Mouse (Mus musculus) embryonic facial prominence, embryonic 11.5 days (tissue): Measurements from ENCODE around the gene Fry. TPM values are rescaled to one million over a fixed set of nuclear protein-coding genes. Genes with fewer than 3 reads are reported as not detected.

Experiments used
- ATAC-seq: fragments of 200-750 bp; cut with Nextera tagmentation; replicated peaks from 2 replicates; pipeline ENCODE4 v1.8.0; 2017; ENCODE audit warnings: low read depth; ENCODE audit not compliant: insufficient number of reproducible peaks, low FRiP score, low TSS enrichment
- DNase-seq: peaks from one replicate; pipeline ENCODE4 v3.0.0-alpha.2; 2015; ENCODE audit warnings: low spot score
- H3K27ac ChIP-seq: fragments of 300-500 bp; sonication (generic); replicated peaks from 2 replicates; pipeline ENCODE4 v1.5.1; 2014; ENCODE audit warnings: mild to moderate bottlenecking, low read depth, low read length, control low read depth
- H3K27me3 ChIP-seq: fragments of 300-500 bp; sonication (generic); 2 replicates; pipeline ENCODE4 v1.6.1; 2014; ENCODE audit warnings: mild to moderate bottlenecking, low read length, moderate library complexity, mixed read lengths; ENCODE audit not compliant: control insufficient read depth, insufficient read depth
- H3K36me3 ChIP-seq: fragments of 300-500 bp; sonication (generic); replicated peaks from 2 replicates; pipeline ENCODE4 v1.6.1; 2014; ENCODE audit warnings: low read depth, mild to moderate bottlenecking, low read length, moderate library complexity, mixed read lengths; ENCODE audit not compliant: control insufficient read depth, insufficient read depth
- H3K4me1 ChIP-seq: fragments of 300-500 bp; sonication (generic); 2 replicates; pipeline ENCODE4 v1.6.1; 2014; ENCODE audit warnings: low read length, mixed read lengths; ENCODE audit not compliant: control insufficient read depth, insufficient read depth
- H3K4me2 ChIP-seq: fragments of 300-500 bp; sonication (generic); 2 replicates; pipeline ENCODE4 v1.6.1; 2014; ENCODE audit warnings: low read depth, mild to moderate bottlenecking, control low read depth, low read length, moderate library complexity
- H3K4me3 ChIP-seq: fragments of 300-500 bp; sonication (generic); 2 replicates; pipeline ENCODE4 v1.5.1; 2014; ENCODE audit warnings: low read depth, low read length, control low read depth
- H3K9ac ChIP-seq: fragments of 300-500 bp; sonication (generic); replicated peaks from 2 replicates; pipeline ENCODE4 v1.6.1; 2014; ENCODE audit warnings: mild to moderate bottlenecking, control low read depth, low read length
- H3K9me3 ChIP-seq: fragments of 300-500 bp; sonication (generic); replicated peaks from 2 replicates; pipeline ENCODE4 v1.6.1; 2016; ENCODE audit warnings: mild to moderate bottlenecking, low read length, inconsistent platforms, mixed read lengths; ENCODE audit not compliant: control insufficient read depth
- WGBS: fragments of 180-500 bp; shearing (Covaris S2); extraction: QIAGEN DNeasy Blood & Tissue Kit; methylation state at CpG from one replicate; pipeline ENCODE4 v1.1.7; 2014; 5-methylcytosine and 5-hydroxymethylcytosine counted together
- polyA plus RNA-seq: library from polyadenylated mRNA; unstranded; fragments of >200 nt; fragmentation: Nextera tagmentation; extraction: Ambion mirVana; gene quantifications from 2 replicates; pipeline ENCODE4 v1.2.1, GENCODE M21; 2014

Fry gene
- polyA plus RNA-seq, 1 experiment from 2014 or later, result 8.2 TPM

DNA sequence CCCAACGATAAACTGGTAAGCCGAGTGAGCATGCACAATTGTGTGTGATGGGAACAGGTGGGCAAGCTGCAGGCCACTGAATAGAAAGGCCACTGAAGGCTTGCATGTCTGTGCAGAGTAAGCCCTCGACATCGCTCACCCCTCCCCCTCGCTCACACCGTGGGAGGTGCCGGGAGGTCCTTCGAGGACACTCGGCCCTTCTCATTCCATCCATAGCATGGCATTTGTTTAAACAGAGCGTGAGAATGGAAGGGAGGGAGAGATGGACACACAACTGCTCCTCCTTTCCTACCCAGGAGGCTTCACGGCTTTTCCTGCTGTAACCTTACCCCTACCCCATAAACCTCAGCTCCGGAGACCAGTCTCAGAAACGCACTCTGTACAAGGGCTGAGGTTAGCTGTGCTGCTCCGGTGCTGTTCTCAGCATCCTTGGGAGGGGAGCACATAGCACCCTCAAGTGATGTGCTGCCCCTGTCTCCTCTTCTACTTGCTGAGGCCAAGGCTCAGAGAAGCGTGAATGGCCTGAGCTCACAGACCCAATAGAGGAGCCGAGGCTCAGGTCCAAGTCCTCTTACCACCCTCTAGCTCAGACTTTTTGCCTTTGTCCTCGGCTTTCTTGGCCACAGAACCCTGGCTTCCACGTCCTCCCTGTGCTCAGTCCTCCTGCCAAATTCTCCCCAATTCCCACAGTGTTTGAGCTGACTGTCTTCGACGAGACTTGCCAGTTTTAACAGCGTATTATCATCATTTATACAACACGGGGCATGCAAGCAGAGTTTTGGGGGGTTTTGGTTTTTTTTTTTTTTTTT is 33.8 kb downstream of the Fry start:
- Histone ChIP-seq H3K4me2 (no peak overlapping the region), H3K4me3 (no peak overlapping the region), H3K27me3 (no peaks in the 10 kb centered on the region), H3K36me3 (no peaks in the 10 kb centered on the region), H3K4me1 (no peaks in the 10 kb centered on the region), H3K27ac (no peak overlapping the region), H3K9ac (no peak overlapping the region), H3K9me3 (no peaks in the 10 kb centered on the region)
- peak; percentile 48; the same call in 1 of the 2 replicates for ATAC-seq
- DNase-seq, result peak; percentile 25
- 65% methylated on average over 22 of the region's 22 CpGs for WGBS

DNA sequence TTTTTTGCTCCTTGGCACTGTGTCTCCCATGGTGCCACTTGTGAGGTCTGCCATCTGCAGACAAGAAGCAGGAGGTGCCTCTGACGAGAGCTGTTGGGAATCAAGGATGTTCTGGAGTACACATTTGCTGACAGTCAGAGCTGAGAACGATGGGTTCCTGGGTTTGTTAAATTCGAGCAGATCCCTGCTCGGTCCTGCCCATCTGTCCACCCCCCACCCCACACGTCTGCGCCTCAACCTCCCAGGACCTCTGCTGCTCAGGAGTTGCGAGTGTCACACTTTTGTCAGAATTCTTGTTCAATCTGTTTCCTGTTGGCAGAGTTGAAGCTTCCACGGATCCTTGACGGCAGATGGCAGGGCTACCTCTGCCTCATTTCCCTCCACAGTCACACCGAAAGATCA is 34.4 kb downstream of the Fry start:
- H3K27me3 ChIP-seq, result no peaks in the 10 kb centered on the region
- H3K4me2 ChIP-seq, result no peak overlapping the region
- no peak overlapping the region for H3K9ac ChIP-seq
- no peaks in the 10 kb centered on the region for H3K36me3 ChIP-seq
- no peaks in the 10 kb centered on the region for H3K9me3 ChIP-seq
- no peak overlapping the region for H3K27ac ChIP-seq
- DNase-seq (no peak), ATAC-seq (no peak)
- 78% methylated on average over 10 of the region's 10 CpGs for WGBS
- H3K4me1 ChIP-seq, result no peaks in the 10 kb centered on the region
- H3K4me3 ChIP-seq, result no peak overlapping the region

DNA sequence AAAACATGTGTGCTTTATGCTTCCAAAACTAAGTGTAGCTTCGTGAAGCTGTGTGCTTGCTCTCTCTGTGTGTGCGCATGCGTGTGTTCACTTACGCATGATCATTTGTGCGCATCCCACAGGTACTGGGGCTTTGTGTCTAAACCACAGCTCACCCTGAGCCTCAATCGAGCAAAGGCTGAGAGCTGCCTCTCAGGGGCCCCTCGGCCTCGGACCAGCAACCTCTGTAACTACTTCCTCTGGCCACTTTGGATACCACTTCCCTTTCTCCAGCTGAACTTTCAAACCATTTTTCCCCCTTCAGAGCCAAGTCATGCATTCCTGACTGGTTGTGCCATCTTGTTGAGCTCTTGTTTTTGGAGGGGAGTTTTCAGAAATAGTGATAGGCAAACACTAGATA is 36.9 kb downstream of the Fry start:
- Histone ChIP-seq H3K4me1 (no peaks in the 10 kb centered on the region), H3K4me3 (no peak overlapping the region), H3K4me2 (no peak overlapping the region), H3K27me3 (no peaks in the 10 kb centered on the region), H3K9ac (no peak overlapping the region), H3K27ac (no peak overlapping the region), H3K36me3 (no peaks in the 10 kb centered on the region), H3K9me3 (no peaks in the 10 kb centered on the region)
- ATAC-seq (no peak), DNase-seq (no peak)
- WGBS, result 86% methylated on average over 8 of the region's 8 CpGs

DNA sequence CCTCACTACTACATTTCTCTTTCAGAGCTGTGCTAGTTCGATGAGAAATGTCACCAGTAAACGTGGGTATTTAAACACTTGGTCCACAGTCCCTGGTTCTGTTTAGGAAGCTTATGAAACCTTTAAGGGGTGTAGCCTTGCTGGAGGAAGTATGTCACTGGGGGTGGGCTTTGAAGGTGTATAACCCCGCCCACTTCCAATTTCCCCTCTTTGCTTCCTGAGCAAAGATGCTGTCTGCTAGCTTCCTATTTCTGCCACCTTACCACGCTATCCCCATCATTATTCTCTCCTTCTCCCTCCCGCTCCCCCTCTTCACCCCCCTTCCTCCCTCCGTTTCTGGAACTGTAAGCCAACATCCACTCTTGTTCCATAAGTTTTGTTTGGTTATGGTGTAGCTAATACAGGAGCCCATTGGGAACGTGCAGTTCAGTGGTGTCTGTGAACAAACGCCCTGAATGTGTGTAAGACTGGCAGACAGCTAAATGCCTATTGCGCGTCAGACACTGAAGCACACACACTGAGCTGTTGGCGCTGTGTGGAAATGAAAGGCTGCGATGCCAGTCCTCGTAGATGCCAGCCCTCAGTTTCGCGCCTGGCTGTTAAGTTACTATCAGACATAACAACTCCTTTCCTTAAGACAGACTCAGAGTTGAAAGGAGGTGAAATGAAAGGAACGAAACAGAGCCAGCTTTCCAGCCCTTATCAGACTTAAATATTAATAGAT is 37.8 kb downstream of the Fry start:
- Histone ChIP-seq H3K27ac (no peak overlapping the region), H3K36me3 (no peaks in the 10 kb centered on the region), H3K9me3 (no peaks in the 10 kb centered on the region), H3K27me3 (no peaks in the 10 kb centered on the region), H3K4me2 (no peak overlapping the region), H3K4me1 (no peaks in the 10 kb centered on the region), H3K4me3 (no peak overlapping the region), H3K9ac (no peak overlapping the region)
- ATAC-seq (no peak), DNase-seq (no peak)
- WGBS, result 90% methylated on average over 16 of the region's 16 CpGs

DNA sequence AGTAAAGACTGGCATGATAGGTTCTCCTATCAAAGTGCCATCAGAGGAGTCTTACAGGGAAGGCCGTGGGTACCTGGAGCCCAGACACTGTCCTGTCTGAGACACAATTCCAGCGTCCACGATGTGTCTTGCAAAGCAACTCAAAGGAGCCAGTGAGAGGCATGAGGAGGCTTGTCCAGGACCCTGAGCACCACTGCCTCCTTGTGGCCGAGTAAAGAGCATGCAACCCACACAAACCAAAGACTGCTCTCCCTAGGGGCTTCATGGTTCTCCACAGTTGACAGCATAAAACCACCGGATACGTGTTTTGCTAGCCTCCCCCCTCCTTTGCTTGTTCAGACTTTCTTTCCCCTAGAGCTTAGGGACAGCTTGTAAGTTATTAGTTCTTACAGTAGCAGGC is 39.2 kb downstream of the Fry start:
- H3K4me1 ChIP-seq, result no peaks in the 10 kb centered on the region
- no peaks in the 10 kb centered on the region for H3K36me3 ChIP-seq
- H3K9ac ChIP-seq, result no peak overlapping the region
- no peak overlapping the region for H3K4me2 ChIP-seq
- H3K4me3 ChIP-seq, result no peak overlapping the region
- no peaks in the 10 kb centered on the region for H3K27me3 ChIP-seq
- no peaks in the 10 kb centered on the region for H3K9me3 ChIP-seq
- WGBS, result 37% methylated on average over 6 of the region's 6 CpGs
- DNase-seq (peak; percentile 66), ATAC-seq (no peak)
- no peak overlapping the region for H3K27ac ChIP-seq

DNA sequence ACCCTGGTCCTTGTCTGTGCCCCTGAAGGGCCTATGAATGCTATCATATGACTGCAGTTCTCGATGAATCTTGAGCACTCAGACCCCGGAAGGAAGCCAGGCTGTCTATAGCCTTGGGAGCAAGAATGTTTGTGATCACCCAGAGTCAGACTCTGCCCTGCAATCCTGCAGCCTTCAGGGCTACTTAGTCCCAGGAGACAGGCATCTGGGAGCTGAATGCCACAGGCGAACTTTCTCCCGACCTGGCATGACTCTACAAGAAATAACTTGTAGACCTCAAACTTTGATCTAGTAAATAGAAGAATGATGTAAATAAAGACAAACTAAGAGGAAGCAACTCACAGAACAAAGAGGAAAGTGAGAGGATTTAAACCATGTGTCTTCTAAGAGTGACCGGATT is 40.7 kb downstream of the Fry start:
- ATAC-seq (no peak), DNase-seq (peak; percentile 24)
- Histone ChIP-seq H3K9ac (no peak overlapping the region), H3K27ac (no peak overlapping the region), H3K4me1 (no peaks in the 10 kb centered on the region), H3K36me3 (no peaks in the 10 kb centered on the region), H3K4me3 (no peak overlapping the region), H3K9me3 (no peaks in the 10 kb centered on the region), H3K27me3 (no peaks in the 10 kb centered on the region), H3K4me2 (no peak overlapping the region)
- 51% methylated on average over 5 of the region's 5 CpGs for WGBS

DNA sequence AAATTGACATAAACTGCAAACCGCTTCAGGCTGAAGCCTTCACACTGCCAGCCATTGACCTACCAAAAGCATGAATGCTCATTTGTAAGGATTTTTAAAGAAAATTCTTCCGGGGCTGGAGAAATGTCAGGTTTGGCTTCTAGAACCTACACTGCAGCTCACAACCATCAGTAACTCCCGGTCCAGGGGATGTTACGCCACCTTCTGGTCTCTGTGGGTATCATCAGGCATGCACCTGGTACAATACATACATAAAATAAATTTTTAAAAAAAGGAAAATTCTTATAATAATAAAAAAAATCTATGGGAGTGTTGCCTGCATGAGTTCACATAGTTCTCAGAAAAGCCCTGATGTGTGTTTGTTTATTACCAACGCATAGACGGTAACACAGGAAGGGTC is 42.7 kb downstream of the Fry start:
- no peak for ATAC-seq
- no peaks in the 10 kb centered on the region for H3K9me3 ChIP-seq
- DNase-seq, result no peak
- no peak overlapping the region for H3K9ac ChIP-seq
- no peaks in the 10 kb centered on the region for H3K4me1 ChIP-seq
- no peak overlapping the region for H3K27ac ChIP-seq
- H3K36me3 ChIP-seq, result no peaks in the 10 kb centered on the region
- H3K27me3 ChIP-seq, result no peaks in the 10 kb centered on the region
- H3K4me3 ChIP-seq, result no peak overlapping the region
- WGBS, result 82% methylated on average over 6 of the region's 6 CpGs
- no peak overlapping the region for H3K4me2 ChIP-seq

DNA sequence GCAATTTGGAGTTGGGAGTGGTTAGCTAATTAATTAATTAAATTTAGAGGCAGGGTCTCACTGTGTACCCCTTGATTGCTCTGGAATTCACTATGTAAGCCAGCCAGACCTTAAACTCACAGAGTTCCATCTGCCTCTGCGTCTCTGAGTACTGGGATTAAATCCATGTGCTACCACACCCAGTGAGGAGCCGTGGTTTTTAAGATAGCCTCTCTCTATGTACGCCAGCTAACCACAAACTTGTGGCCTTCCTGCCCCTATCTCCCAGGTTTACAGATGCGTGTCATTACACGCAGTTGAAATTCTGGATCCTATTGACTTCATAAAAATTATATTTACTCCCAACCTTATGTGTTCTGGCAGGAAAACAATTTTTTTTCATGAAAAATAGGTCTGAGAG is 43.5 kb downstream of the Fry start:
- no peak overlapping the region for H3K27ac ChIP-seq
- WGBS, result 67% methylated on average over 5 of the region's 5 CpGs
- no peak overlapping the region for H3K4me2 ChIP-seq
- no peaks in the 10 kb centered on the region for H3K9me3 ChIP-seq
- no peaks in the 10 kb centered on the region for H3K27me3 ChIP-seq
- no peaks in the 10 kb centered on the region for H3K4me1 ChIP-seq
- no peak overlapping the region for H3K9ac ChIP-seq
- no peak overlapping the region for H3K4me3 ChIP-seq
- peak; percentile 12 for DNase-seq
- H3K36me3 ChIP-seq, result no peaks in the 10 kb centered on the region
- ATAC-seq, result no peak
